Mouse (Mus musculus) activated CD4-positive, CD25-positive, alpha-beta regulatory T cell, adult 4 months (primary cell): ENCODE data around the gene 1110025L11Rik. TPM values are rescaled to one million over a fixed set of nuclear protein-coding genes. Genes with fewer than 3 reads are reported as not detected.
"Not testable (repeated sequence)": the region's sequence is repeated elsewhere in the genome, so short reads cannot be mapped to it uniquely, and the experiment has no call there.

Source experiments
- ATAC-seq: one replicate; pipeline ENCODE4 v1.8.0; 2017
- polyA plus RNA-seq, 2 experiments: library from polyadenylated mRNA; unstranded; fragments of 100-300 nt; shearing (Covaris generic); gene quantifications; one replicate each; pipeline ENCODE4 v1.2.1; 2017

Gene 1110025L11Rik
- not detected for polyA plus RNA-seq

DNA sequence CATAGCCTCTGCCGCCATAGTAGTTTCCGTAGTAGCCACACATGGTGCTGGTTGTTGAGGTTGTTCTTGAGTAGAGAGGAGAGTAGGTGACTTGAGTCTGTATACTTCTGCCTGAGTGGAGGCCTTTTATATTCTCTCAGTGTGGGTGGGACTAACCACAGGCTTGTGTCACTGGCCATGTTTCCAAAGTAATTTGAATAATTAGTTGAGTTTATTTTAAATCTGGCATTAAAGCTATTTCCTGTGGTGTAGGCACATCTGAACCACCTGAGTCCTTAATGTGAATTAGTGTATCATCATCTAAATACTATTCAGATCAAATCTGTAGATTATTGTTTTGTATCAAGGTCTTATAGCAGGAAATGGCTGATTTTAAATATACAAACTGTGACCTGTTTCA is at the start of gene 1110025L11Rik:
Gene 1110025L11Rik (minus strand): TSS at position 101 of the 400 bp plus-strand sequence.
- not testable (repeated sequence) for ATAC-seq

DNA sequence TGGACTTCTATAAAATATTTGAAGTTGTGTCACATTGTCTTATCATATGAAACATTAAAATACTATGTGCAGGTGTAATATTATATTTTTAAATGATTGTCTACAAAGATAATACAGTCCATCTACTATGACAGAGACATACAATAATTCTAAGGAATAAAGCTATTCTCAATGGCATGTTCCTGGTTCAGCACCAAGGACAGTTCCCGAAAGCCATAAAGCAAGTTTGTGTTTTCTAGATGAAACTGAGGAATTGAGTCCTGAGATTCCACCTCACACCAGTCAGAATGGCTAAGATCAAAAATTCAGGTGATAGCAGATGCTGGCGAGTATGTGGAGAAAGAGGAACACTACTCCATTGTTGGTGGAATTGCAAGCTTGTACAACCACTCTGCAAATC is 7.2 kb upstream of the 1110025L11Rik start:
- not testable (repeated sequence) for ATAC-seq

DNA sequence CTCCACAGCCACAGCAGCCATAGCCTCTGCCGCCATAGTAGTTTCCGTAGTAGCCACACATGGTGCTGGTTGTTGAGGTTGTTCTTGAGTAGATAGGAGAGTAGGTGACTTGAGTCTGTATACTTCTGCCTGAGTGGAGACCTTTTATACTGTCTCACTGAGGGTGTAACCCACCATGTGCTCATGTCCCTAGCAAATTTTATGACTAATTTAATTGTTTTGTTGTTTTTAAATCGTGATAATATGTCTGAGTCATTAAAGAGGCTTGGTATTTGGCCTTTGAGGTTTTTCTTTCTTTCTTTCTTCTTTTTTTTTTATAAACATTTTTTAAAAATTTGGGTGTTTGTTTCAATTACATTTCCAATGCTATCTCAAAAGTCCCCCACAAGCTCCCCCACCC is 16.0 kb downstream of the 1110025L11Rik start, which contains the start of gene Krtap6-5:
Gene Krtap6-5 (minus strand): TSS at position 101 of the 400 bp plus-strand sequence.
- ATAC-seq, result no peak

DNA sequence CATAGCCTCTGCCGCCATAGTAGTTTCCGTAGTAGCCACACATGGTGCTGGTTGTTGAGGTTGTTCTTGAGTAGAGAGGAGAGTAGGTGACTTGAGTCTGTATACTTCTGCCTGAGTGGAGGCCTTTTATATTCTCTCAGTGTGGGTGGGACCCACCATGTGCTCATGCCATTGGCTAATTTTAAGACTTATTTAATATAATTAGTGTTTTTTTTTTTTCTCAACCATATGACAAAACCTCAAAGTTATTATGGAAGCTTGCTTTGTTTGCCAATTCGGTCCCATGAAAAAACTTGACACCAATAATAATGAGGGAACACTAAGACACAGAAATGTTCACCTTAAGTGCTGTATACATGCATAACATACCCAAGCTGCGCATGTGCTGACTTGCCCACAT is 22.4 kb downstream of the 1110025L11Rik start, which contains the start of gene Gm10228:
Gene Gm10228 (minus strand): TSS at position 101 of the 400 bp plus-strand sequence.
- ATAC-seq, result not testable (repeated sequence)

DNA sequence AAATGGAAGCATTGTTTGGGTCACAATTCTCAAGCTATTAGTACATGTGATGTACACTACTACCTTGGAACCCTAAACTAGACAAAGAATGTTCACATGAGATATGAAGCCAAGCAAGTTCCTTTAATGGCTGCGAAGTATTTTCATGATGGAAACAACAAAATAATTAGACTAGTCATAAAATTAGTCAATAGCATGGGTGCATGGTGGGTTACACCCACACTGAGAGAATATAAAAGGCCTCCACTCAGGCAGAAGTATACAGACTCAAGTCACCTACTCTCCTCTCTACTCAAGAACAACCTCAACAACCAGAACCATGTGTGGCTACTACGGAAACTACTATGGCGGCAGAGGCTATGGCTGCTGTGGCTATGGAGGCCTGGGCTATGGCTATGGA is 32.4 kb downstream of the 1110025L11Rik start, which contains the start of gene Krtap6-1:
Gene Krtap6-1 (plus strand): TSS at position 301 of the 400 bp plus-strand sequence.
- not testable (repeated sequence) for ATAC-seq

DNA sequence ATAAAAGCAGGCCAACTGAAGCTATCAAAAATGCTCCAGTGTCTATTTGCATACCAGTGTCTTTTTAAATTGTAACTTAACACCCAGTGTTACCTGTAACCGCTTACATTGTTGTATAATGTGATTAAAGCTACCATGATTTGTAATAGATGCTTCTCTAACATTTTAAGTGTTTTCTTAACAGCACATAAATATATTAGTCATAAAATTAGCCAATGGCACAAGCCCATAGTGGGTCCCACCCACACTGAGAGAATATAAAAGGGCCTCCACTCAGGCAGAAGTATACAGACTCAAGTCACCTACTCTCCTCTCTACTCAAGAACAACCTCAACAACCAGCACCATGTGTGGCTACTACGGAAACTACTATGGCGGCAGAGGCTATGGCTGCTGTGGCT is 48.8 kb downstream of the 1110025L11Rik start, which contains the start of gene Gm10229:
Gene Gm10229 (plus strand): TSS at position 301 of the 400 bp plus-strand sequence.
- ATAC-seq, result not testable (repeated sequence)

DNA sequence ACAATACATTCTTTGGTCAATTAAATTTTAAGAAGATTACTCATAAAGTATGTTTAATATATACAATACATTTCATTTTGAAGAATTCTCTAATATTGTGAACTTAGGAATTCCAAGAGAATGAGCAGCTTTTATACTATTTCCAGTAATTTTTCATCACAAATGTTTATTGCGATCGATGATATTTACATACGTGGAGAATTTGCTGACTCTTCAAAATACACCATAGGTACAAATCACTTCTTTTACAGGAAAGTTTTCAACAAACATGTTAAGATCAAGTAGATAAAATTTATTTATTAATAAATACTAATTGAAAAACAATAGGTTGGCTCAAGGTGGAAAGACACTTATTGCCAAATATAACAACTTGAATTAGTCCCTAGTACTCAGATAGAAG is 49.8 kb downstream of the 1110025L11Rik start:
- ATAC-seq, result no peak

Other genes starting within 250 kb of the 1110025L11Rik start
- gene Krtap15, start 243.8 kb downstream of the 1110025L11Rik start, polyA plus RNA-seq, result not detected
- not detected for gene Krtap14, start 237.9 kb downstream of the 1110025L11Rik start, polyA plus RNA-seq
- gene Krtap19-1, start 194.6 kb downstream of the 1110025L11Rik start, polyA plus RNA-seq, result not detected
- gene Krtap19-2, start 189.7 kb downstream of the 1110025L11Rik start, polyA plus RNA-seq, result not detected
- not detected for gene Krtap19-3, start 186.0 kb downstream of the 1110025L11Rik start, polyA plus RNA-seq
- gene Krtap19-4, start 178.9 kb downstream of the 1110025L11Rik start, polyA plus RNA-seq, result not detected
- not detected for gene Krtap19-5, start 167.5 kb downstream of the 1110025L11Rik start, polyA plus RNA-seq
- not detected for gene Krtap19-9b, start 131.7 kb downstream of the 1110025L11Rik start, polyA plus RNA-seq
- gene Krtap16-3, start 101.1 kb downstream of the 1110025L11Rik start, polyA plus RNA-seq, result not detected
- not detected for gene Krtap22-2, start 53.2 kb downstream of the 1110025L11Rik start, polyA plus RNA-seq
- not detected for gene Gm10229, start 48.7 kb downstream of the 1110025L11Rik start, polyA plus RNA-seq
- not detected for gene Krtap6-1, start 32.3 kb downstream of the 1110025L11Rik start, polyA plus RNA-seq
- not detected for gene Gm10228, start 22.5 kb downstream of the 1110025L11Rik start, polyA plus RNA-seq
- gene Krtap6-5, start 16.1 kb downstream of the 1110025L11Rik start, polyA plus RNA-seq, result not detected
- gene Krtap6-3, start 20.0 kb upstream of the 1110025L11Rik start, polyA plus RNA-seq, result not detected
- not detected for gene Gm6358, start 76.8 kb upstream of the 1110025L11Rik start, polyA plus RNA-seq
- gene Gm10061, start 87.1 kb upstream of the 1110025L11Rik start, polyA plus RNA-seq, result not detected
- gene Gm9789, start 94.0 kb upstream of the 1110025L11Rik start, polyA plus RNA-seq, result not detected
- not detected for gene Gm7735, start 105.5 kb upstream of the 1110025L11Rik start, polyA plus RNA-seq
- gene 1110057P08Rik, start 110.7 kb upstream of the 1110025L11Rik start, polyA plus RNA-seq, result not detected
- gene Krtap20-2, start 141.9 kb upstream of the 1110025L11Rik start, polyA plus RNA-seq, result not detected